Mouse (Mus musculus): ENCODE results near the gene Sostdc1. TPM values are rescaled to one million over a fixed set of nuclear protein-coding genes. Genes with fewer than 3 reads are reported as not detected.

The Sostdc1 gene
- 20.8 TPM for polyA plus RNA-seq (2017; shearing (Covaris generic))

DNA sequence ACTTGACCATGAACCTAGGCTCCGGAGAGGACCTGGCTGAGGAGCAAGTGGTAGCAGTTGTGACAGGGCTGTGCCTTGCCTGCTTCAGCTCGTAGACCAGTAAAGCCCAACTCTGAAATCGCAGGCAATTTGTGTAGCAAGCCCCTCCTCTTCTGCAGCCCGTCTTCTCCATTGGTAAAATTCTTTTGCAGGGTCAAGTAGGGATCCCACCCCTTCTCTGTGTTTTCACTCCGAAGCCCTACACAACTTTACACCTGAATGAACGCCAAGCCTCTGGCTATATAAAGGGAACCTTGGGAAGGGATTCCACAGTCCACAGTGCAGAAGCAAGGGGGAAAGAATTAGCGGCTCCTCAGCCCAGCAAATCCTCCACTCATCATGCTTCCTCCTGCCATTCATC lies at the start of gene Sostdc1:
Sostdc1 (plus strand) TSS at position 224 of the 400 bp plus-strand sequence.

Other genes starting within 250 kb of the Sostdc1 start
- 57.3 TPM for gene Ankmy2, start 157.0 kb upstream of the Sostdc1 start, polyA plus RNA-seq (2017; shearing (Covaris generic))
- 228 TPM for gene Bzw2, start 156.1 kb upstream of the Sostdc1 start, polyA plus RNA-seq (2017; shearing (Covaris generic))
- not detected for gene Lrrc72, start 60.7 kb upstream of the Sostdc1 start, polyA plus RNA-seq (2017; shearing (Covaris generic))
- 3.4 TPM for gene Ispd, start 67.3 kb downstream of the Sostdc1 start, polyA plus RNA-seq (2017; shearing (Covaris generic))
- not detected for gene D630036H23Rik, start 68.0 kb downstream of the Sostdc1 start, polyA plus RNA-seq (2017; shearing (Covaris generic))